Mouse (Mus musculus): ENCODE results near the gene Tmem221.

GRCm38 (mm10) chr8:71588762-71589161 lies 30.1 kb upstream of the Tmem221 start:
- TF ChIP-seq CTCF (IDR thresholded peaks at IDR 0.05; ENCODE audit: insufficient read depth, low read depth, low read length) (no peak), POLR2A (IDR thresholded peaks at IDR 0.05; ENCODE audit: insufficient read depth, low read depth, low read length) (no peak)
